Mouse (Mus musculus) retina, postnatal 7 days (tissue): ENCODE data around the gene Inhbc.
A peak's percentile ranks its signal among the peaks of the same experiment; 100 is the strongest.

Experiments used
- DNase-seq: peaks from one replicate; pipeline ENCODE4 v3.0.0-alpha.2; 2012; ENCODE audit warnings: low read depth, low spot score

Gene Inhbc

DNA sequence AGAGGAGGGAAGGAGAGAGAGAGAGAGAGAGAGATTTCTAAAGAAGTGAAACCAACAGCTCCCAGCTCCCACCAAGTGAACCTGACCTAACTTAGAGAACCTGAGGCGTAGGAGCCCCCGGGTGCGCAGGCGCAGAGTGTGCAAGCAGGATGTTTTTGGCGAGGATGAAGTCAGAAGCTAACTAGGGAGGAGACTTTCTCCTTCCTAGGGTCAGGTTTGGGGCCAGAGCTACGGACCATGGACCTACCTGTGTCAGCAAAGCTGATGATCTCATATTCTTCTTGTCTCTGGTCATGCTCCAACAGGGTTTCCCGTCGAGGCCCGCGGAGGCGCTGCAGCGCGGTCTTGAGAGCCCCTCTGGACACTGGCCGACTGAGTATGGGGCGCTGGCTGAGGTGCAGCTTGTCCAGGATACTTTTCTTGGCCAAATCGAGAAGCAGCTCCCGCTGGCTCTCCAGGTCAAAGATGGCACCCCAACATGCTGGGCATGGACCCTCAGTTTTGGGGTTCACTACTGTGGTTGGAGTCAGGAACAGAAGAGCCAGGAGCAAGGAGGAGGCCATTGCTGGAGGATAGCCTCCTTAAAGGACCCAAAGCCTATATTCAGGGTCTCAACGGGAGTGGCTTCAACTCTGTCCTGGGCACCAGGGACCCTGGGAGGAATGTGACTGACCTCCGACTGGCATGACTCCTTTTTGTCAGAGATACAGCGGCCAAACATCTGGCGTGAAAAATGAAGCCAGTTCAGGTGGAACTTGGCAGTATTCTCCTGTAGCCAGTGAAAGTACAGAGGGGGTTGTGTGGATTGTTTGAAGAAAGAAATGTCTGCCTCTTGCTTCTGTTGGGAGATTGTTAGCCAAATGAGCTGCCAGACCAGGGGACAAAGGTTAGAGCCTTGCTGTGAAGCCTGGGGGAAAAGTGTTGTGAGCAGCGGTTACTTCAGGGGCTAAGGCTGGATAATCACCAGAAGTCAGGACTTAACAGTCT lies at the start of gene Inhbc:
Inhbc (minus strand) TSS at position 598 of the 987 bp plus-strand sequence.
- no peak for DNase-seq

DNA sequence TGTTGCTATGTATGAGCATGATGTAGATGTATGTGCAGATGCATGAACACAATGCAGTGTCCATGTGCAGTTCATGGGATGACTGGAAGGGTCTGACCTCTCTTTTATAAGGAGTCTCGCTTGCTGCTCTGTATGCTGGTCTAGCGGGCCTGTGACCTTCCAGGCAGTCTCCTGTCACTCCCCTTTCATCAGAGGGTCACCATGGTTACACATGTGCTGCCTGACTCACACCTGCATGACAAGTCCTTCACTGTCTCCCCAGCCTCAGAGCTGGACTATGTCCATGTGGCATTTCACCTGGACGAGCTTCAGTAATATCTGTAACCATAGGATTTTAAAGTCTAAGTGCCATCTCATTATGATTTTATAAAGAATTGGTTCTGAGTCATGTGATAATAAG lies 43.9 kb upstream of the Inhbc start:
- no peak for DNase-seq

DNA sequence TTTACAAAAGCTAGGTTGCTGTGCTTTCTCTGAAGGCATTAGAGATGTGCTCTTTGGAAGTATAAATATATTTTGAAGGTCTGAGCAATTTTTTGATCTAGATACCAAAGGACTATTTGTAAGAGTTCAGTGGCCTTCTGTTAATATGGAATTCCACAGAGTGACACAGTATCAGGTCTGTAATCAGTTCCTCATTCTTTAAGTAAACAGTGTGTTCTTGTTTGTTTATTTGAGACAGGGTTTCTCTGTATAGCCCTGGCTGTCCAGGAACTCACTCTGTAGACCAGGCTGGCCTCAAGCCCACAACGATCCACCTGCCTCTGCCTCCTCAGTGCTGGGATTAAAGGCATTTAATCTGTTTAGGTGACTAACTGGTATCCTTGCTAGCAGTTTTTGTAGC lies 43.4 kb upstream of the Inhbc start:
- DNase-seq = no peak

DNA sequence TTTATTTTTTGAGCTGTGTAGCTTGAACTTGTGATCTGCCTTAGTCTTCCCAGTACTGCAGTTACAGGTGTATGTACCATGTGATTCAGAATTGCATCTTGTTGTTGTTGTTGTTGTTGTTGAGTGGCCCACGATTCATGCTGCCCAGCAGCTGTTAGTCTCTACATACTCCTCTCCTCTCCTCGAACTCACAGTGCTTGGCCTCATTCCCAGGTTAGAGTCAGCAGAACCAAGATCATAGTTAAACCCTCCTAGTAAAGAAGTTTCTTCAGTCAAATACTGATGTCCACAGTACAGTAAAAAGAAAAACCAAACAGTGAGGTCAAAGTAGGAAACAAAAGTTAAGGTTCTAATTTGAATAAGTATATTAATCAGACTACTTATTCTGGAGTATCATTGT lies 42.5 kb upstream of the Inhbc start:
- DNase-seq = no peak

DNA sequence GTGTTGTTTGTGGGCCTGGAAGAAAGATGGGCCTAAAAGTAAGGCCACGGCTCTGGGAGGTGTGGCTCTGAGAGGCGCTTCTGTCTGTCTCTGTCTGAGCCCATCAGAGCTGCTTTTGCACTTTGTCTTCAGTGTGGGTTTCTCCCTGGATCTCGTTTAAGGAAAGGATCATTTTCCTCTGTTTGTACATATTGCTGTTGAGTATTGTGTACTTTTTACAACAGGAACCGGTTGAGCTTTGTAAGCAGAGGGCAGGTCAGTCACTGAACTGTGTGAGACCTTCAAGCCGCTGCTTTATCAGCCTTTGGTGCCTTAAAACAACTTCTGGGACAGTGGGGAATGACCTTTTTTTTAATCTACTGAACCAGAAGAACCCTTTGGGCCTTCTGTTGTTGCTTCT lies 41.9 kb upstream of the Inhbc start:
- no peak for DNase-seq

DNA sequence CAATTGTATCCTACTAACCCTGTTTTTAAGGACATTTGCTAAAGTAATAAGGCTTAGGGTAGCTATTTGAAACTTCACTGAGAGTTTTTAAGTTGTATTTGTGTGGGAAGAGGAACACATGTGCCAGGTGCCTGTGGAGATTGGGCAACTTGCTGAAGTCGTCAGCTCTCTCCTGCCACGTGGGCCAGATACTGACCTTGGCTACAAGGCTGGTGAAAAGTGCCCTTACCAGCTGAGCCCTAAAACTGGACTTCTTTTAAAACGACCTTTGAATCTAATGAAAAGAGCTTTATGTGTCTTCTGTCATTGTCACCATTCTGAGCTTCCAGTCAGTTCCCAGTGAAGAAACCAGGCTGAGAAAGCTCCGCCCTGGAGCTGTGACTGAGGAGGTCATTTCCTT lies 37.2 kb upstream of the Inhbc start:
- no peak for DNase-seq

DNA sequence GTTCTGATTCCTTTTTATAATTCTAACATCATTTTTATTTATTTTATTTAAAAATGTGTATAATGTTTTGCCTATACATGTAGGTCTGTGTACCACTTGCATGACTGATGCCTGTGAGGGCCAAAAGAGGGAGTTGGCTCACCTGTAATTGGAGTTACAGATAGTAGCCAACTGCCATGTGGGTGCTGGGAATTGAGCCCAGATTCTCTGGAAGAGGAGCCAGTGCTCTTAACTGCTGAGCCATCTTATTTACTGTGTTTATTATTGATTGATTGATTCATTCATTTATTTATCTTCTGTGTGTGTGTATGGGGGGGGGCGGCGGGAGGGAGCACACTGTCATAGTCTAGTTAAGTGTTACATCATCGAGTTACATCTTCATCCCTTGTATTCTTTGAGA lies 34.5 kb upstream of the Inhbc start:
- DNase-seq = no peak

DNA sequence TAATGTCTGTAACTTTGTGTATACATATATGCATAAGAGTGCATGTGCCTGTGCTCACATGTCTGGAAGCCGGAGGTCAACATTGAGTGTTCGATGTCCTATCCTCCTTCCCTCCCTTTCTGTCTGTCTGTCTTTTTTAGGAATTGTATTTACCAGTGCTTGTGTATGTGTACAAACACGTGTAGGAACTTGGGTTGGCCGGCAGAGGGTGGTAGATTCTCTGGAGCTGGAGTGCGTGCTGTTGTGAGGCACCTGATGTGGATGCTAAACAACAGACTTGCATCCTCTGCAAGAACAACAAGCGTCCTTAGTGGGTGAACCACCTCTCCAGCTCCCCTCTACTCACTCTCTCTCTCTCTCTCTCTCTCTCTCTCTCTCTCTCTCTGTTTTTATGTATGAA lies 21.5 kb upstream of the Inhbc start:
- DNase-seq = no peak

DNA sequence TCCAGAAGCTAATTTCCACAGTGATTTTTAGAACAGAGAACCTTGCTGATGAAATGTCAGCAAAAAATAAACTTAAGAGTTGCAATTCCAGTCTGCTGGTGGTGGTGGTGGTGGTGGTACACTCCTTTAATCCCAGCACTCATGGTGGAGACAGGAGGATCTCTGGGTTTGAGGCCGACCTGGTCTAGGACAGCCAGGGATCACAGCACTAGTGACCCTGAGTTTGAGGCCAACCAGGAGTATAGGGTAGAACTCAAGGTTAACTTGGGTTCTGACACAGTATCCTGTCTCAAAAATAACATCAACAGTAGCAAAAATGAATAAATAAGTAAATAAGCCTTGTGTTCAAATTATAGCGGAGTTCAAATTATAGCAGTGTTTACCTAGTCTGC lies 11.5 kb upstream of the Inhbc start:
- no peak for DNase-seq

DNA sequence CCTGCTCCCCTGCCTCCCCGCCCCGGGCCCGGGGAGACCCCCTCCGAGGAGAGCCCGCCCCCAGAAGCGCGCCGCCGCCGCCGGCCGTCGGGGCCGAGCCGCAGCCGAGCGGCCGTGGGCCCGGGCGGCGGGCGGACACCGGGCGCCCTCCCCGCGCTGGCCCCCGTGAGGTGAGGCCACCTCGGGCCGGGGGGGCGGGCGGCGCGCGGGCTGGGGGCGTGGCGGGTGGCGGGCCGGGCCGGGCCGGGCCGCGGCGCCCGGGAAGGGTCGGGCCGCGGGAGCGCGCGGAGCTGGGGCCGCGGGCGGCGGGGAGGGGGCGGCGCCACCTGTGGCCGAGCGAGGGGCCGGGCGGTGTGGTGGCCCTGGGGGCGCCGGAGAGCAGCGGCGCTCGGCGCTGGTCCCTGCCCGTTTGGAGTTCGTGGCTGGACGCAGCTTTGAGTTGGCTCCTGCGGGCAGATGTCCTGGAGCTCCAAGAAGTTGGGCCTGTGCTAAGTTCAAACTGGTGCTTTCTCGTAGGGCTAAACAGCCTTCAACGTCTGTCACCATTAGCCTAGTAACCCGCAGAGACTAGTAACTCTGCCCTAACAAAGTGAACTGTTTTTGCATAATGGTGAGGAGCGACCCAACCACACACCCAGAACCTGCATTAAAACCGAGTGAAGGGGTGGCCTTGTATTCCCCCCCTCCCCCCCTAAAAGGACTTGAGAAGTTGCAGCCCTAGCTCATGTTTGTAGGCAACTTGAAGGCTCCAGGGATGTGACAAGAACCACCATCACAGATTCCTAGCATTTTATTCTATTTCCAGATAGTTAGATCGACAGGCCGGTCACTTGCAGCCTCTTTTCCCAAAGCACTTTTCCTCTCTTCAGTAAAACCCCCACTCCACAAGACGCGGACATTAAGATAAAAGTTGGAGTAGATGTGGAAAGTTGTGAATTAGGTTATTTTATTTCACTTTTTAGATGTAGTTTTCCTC lies 10.8 kb upstream of the Inhbc start:
- peak; percentile 40 for DNase-seq

DNA sequence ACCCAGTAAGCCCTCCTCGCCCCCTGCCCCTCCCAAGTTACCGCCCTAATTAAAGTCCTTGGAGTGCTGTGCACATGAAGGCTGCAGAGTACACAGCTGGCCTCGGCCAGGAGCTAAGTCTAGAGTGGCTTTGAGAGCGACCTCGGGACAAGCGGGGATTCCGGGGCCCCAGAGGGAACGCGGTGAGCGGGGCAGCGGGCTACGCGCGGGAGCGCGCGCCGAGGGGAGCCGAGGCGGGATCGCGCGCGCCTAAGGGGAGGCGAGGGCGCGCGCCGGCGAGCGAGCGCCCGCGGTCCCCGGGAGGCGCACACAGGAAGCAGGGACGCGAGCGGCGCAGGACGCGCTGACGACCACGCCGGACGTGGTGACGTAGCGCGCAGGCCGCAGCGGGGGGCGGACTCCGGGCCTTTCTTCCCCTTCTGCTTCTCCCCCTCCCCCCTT lies 10.0 kb upstream of the Inhbc start, which contains the start of gene R3hdm2:
R3hdm2 (plus strand) TSS at position 77 of the 441 bp plus-strand sequence.
- DNase-seq = peak; percentile 89

DNA sequence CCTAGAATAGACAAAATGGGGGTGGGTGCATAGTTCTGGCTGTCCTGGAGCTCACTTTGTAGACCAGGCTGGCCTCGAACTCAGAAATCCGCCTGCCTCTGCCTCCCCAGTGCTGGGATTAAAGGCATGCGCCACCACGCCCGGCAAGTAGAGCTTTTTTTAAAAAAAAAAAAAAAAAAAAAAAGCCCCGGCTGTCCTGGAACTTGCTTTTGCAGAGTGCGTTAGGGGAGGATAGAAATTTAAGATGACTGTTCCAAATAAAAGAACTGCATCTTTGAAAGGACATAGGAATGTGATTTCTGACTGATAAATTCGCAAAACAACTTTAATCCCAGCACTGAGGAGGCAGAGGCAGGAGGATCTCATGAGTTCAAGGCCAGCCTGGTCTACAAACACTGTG lies 9.4 kb upstream of the Inhbc start:
- no peak for DNase-seq

DNA sequence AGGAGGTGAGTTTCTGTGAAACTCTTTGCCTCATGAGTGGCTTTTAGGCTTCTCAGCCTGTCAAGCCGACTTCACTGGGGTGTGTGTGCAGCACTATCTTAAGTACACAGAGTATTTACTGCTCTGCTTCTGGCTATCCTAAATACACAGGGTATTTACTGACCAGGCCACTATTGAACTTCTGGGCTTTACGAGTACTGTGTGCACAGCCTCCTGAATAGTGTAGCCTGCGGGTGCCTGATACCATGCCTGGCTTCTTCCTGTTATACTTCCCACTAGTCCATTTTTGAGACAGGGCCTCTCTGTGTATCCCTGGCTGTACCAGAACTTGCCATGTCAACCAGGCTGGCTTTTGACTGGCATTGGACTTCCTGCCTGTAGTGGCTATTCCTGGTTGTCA lies 7.5 kb upstream of the Inhbc start:
- no peak for DNase-seq

DNA sequence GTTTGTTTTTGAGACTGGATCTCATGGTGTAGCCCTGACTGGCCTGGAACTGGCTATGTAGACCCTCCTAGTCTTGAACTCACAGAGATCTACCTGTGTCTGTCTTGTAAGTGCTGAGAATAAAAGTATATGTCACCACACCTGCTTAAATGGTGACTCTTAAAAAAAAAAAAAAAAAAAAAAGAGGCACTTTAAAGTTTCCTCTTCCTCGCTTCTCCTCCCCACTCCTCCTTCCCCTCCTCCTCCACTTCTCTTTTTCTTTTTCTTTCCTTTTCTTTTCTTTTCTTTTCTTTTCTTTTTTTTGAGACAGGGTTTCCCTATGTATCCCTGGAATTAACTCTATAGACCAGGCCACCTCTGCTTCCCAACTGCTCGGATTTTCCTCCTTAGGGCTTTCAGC lies 792 bp upstream of the Inhbc start:
- no peak for DNase-seq

DNA sequence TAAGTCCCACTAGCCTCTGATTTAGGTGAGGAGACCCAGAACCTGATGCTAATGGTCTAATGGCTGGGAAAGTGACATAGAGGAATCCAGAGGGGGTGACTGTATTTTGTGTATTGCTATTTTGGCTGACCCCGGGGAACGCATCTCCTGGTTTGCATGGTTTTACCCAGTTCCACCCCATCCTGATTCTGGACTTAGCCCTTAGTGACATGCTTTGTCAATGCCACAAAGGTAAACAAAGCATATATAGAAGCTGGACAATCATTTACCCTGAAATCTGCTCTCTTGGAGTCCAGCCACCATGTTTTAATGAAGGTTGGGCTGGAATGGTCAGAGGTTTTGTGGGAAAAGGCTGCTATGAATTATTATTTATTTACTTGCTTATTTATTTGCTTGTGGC lies 2.0 kb downstream of the Inhbc start:
- DNase-seq = no peak

DNA sequence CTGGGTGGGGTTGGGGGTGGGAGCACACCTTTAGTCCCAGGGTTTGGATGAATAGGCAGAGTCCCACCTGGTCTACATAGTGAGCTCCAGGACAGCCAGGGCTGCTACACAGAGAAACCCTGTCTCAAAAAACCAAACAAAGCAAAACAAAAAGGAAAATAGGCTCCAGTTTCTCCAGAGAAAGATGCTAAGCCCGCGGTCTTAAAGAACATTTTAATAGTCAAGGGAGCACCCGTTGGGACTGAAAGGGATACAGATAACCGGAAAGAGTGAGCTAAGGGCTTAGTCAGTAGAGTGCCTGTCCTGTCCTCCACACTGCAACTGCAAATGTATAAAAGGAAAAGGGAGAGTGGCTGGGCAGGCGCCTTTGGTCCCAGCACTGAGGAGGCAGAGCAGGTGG lies 3.1 kb downstream of the Inhbc start:
- no peak for DNase-seq

DNA sequence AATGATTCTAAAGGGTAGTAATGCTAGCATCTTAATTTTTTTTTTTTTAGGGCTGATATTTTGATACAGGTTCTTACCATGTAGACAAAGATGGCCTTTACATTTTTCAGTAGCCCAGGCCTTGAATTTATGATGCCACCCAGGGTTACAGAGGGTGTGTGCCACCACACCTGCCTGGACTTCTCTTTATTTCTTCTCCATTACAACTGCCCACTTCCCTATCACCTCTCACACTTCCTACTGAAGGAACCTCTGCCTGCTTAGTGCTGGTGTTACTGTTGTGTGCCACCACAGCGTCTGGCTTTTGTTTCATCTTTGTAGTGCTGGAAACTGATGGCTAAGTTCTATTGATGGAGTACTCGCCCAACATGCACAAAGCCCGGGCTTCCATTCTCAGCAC lies 9.5 kb downstream of the Inhbc start:
- no peak for DNase-seq

DNA sequence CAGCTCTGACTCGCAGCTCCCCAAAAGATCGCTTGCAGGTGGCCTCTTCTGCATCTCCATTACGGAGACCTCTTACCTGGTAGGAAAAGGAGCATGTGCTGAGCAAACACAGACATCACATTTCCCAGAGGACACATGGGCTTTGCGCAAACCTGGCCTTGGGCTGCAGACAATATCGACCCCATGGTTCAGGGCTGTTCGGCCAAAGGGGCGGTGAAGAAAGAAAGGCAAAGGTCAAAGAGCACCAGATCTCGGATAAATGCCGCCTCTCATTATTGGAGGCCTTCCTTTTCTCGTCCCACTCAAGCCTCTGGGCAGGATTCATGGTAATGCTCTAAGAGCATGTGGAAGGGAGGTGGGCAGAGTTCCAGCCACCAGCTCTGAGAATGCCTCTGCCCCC lies 14.9 kb downstream of the Inhbc start:
- no peak for DNase-seq

DNA sequence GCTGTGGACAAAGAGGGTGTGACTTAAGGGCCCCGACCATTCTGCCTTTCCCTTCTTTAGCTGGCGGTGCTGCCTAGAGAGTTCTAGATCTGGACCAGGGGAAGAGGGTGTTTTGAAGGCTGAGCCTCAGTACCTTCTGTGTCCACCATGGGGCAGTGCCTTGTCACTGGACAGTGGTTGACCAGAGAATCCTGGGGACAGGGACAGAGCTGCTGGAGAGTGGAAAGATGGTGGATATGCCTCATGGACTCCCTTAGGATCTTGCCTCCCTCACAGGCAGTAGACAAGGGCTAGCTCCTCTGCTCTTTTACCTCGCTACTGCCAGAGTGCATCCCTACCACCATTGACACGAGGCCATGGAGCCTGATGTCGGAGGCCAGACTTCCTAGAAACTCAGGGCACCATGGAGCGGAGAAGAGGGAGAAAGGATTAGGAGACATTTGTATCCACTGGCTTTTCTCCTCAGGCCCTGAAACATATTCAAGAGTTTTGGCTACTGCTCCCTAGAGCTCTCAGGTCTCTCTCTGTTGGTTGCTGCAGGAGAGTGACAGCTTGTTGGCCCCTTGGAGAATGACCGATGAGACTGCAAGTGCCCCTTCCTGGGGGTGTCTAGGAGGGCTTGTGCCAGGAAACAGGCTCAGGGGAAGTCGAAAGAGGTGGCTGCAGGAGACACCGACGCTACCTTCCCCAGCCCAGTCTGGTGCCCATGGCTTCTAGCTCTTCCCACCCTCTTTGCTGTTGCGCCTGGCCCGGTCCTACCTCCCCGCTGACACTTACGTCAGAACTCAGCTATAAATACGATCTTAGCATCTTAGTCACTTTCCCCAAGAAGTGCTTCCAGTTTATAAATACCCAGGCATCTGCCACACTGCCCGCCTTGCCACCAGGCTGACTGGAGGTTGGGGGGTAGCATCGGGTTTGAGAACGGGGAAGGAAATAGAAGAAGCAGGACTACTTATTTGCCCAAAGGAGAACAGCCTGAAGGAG lies 16.0 kb downstream of the Inhbc start, which contains the start of gene Inhbe:
Inhbe (minus strand) TSS at position 503 of the 987 bp plus-strand sequence.
- DNase-seq = no peak

DNA sequence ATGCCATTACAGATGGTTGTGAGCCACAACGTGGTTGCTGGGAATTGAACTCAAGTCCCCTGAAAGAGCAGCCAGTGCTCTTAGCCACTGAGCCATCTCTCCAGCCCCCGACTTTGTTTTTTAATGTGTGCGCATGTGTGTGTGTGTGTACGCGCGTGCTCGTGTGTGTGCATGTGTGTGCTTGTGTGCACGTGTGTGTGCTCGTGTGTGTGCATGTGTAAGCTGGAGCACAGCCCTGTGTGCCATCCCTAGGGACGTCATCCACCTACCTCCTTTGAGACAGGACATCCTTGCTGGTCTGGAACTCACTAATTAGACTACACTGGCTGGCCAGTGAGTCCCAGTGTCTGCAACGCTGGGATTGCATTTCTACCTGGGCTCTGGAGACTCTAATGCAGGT lies 17.5 kb downstream of the Inhbc start:
- no peak for DNase-seq

DNA sequence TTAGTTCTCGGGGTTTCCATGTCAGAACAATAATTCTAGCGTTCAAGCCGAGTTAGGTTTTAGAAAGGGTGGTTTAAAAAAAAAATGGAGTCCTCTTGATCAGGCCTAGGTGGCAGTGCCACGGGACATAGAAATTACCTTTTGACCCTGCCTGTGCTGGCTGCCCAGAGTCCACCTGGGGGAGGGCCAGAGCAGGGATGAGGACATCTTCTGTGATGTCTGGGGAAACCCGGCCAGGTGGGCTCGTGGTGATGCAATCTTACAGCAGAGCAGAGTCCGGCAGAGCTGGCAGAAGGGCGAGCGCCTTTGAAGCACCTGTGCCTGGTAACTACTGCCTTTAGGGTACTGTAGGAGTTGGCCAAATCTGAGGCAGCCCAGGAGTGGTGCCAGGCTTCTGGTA lies 18.0 kb downstream of the Inhbc start:
- no peak for DNase-seq
